Mouse (Mus musculus) hindbrain, embryonic 13.5 days (tissue): ENCODE results near the gene Dnajb6. TPM values are rescaled to one million over a fixed set of nuclear protein-coding genes. Genes with fewer than 3 reads are reported as not detected.

Source experiments
- ATAC-seq: fragments of 200-750 bp; cut with Nextera tagmentation; 2 replicates; pipeline ENCODE4 v1.8.0; 2017; ENCODE audit warnings: moderate TSS enrichment; ENCODE audit not compliant: low FRiP score
- H3K27ac ChIP-seq: fragments of 300-500 bp; sonication (generic); 2 replicates; pipeline ENCODE4 v1.5.1; 2015; ENCODE audit warnings: inconsistent platforms, mild to moderate bottlenecking, moderate library complexity
- H3K27me3 ChIP-seq: fragments of 300-500 bp; sonication (generic); 2 replicates; pipeline ENCODE4 v1.6.1; 2015; ENCODE audit warnings: mild to moderate bottlenecking, inconsistent platforms
- H3K36me3 ChIP-seq: fragments of 300-500 bp; sonication (generic); 2 replicates; pipeline ENCODE4 v1.6.1; 2015; ENCODE audit warnings: mild to moderate bottlenecking, inconsistent platforms
- H3K4me1 ChIP-seq: fragments of 300-500 bp; sonication (generic); replicated peaks from 2 replicates; pipeline ENCODE4 v1.6.1; 2015; ENCODE audit warnings: inconsistent platforms
- H3K4me2 ChIP-seq: fragments of 300-500 bp; sonication (generic); 2 replicates; pipeline ENCODE4 v1.6.1; 2015; ENCODE audit warnings: inconsistent platforms, mild to moderate bottlenecking, moderate library complexity
- H3K4me3 ChIP-seq: fragments of 300-500 bp; sonication (generic); 2 replicates; pipeline ENCODE4 v1.5.1; 2015; ENCODE audit warnings: mild to moderate bottlenecking, inconsistent platforms
- H3K9ac ChIP-seq: fragments of 300-500 bp; sonication (generic); 2 replicates; pipeline ENCODE4 v1.6.1; 2015; ENCODE audit warnings: mild to moderate bottlenecking, inconsistent platforms
- H3K9me3 ChIP-seq: fragments of 300-500 bp; sonication (generic); 2 replicates; pipeline ENCODE4 v1.6.1; 2016; ENCODE audit warnings: inconsistent platforms
- WGBS: fragments of 180-500 bp; shearing (Covaris S2); methylation state at CpG from one replicate; pipeline ENCODE4 v1.1.7; 2015; 5-methylcytosine and 5-hydroxymethylcytosine counted together
- polyA plus RNA-seq: library from polyadenylated mRNA; unstranded; fragments of >200 nt; fragmentation: Nextera tagmentation; extraction: Ambion mirVana; gene quantifications from 2 replicates; pipeline ENCODE4 v1.2.1, GENCODE M21; 2015

The Dnajb6 gene
- polyA plus RNA-seq, 1 experiment from 2014 or later: 323 TPM

GRCm38 (mm10) chr5:29862388-29862787 is 126.9 kb downstream of the Dnajb6 start:
- H3K27me3 ChIP-seq: no peaks in the 10 kb centered on the region
- ATAC-seq: no peak
- no peaks in the 10 kb centered on the region for H3K4me1 ChIP-seq
- H3K36me3 ChIP-seq: no peaks in the 10 kb centered on the region
- no peak overlapping the region for H3K4me3 ChIP-seq
- no peak overlapping the region for H3K27ac ChIP-seq
- WGBS: 94% methylated on average over 5 of the region's 5 CpGs
- H3K9ac ChIP-seq: no peak overlapping the region
- H3K9me3 ChIP-seq: no peaks in the 10 kb centered on the region
- no peak overlapping the region for H3K4me2 ChIP-seq

- Histone ChIP-seq H3K4me2 (no peak overlapping the region), H3K9ac (no peak overlapping the region), H3K27ac (no peak overlapping the region), H3K27me3 (no peaks in the 10 kb centered on the region), H3K36me3 (no peaks in the 10 kb centered on the region), H3K9me3 (no peaks in the 10 kb centered on the region), H3K4me3 (no peak overlapping the region), H3K4me1 (no peaks in the 10 kb centered on the region)
- WGBS: 87% methylated on average over 4 of the region's 4 CpGs
- no peak for ATAC-seq
Measured at GRCm38 (mm10) chr5:29864291-29864737, 128.8 kb downstream of the Dnajb6 start.

GRCm38 (mm10) chr5:29864994-29865393 is 129.5 kb downstream of the Dnajb6 start:
- Histone ChIP-seq H3K27me3 (no peaks in the 10 kb centered on the region), H3K27ac (no peak overlapping the region), H3K4me1 (no peaks in the 10 kb centered on the region), H3K9me3 (no peaks in the 10 kb centered on the region), H3K4me2 (no peak overlapping the region), H3K9ac (no peak overlapping the region), H3K36me3 (no peaks in the 10 kb centered on the region), H3K4me3 (no peak overlapping the region)
- WGBS: 75% methylated on average over 4 of the region's 4 CpGs
- ATAC-seq: no peak

Other genes starting within 250 kb of the Dnajb6 start
- 24.9 and 27.8 TPM in 2 replicates for gene Ube3c, start 166.4 kb upstream of the Dnajb6 start, polyA plus RNA-seq
- gene Gm5129, start 248 bp downstream of the Dnajb6 start, polyA plus RNA-seq: not detected in 2 replicates